1 mouse cellular context compared by ENCODE assay signal in genomic region chr4:49572194-49572593, GRCm38 (mm10).
TF ChIP-seq lines count a peak whose summit lies in the region.

No protein-coding gene starts in this region.

TF ChIP-seq in MEL, 35 proteins besides CTCF, POLR2A, EP300 and RAD21:
- TF ChIP-seq MEF2A (IDR thresholded peaks at IDR 0.05; ENCODE audit: extremely low read depth, insufficient replicate concordance, low read depth, low read length, poor library complexity, severe bottlenecking) (no peak), ELF1 (IDR thresholded peaks at IDR 0.05; ENCODE audit: low read depth, low read length) (no peak), ZC3H11A (IDR thresholded peaks at IDR 0.05; ENCODE audit: low read depth, low read length) (no peak), HCFC1 (IDR thresholded peaks at IDR 0.05; ENCODE audit: low read depth, low read length) (no peak), JUND (IDR thresholded peaks at IDR 0.05; ENCODE audit: low read depth, low read length) (no peak), ZNF384 (IDR thresholded peaks at IDR 0.05; ENCODE audit: low read depth, low read length) (no peak), NRF1 (IDR thresholded peaks at IDR 0.05; ENCODE audit: insufficient read depth, low read depth, low read length, poor library complexity, severe bottlenecking) (no peak), ETS1 (IDR thresholded peaks at IDR 0.05; ENCODE audit: low read depth, low read length) (no peak), SMC3 (IDR thresholded peaks at IDR 0.05; ENCODE audit: low read depth, low read length) (no peak), MYB (IDR thresholded peaks at IDR 0.05; ENCODE audit: low read depth, low read length) (no peak)
